Mouse (Mus musculus) olfactory bulb, adult 2 months (tissue): ENCODE data around the gene Phactr4.

ENCODE experiments used
- CTCF ChIP-seq: fragments of 200-500 bp; IDR thresholded peaks from 2 replicates; pipeline ENCODE4 v1.5.1; 2012; ENCODE audit warnings: low read depth, mild to moderate bottlenecking, low read length, moderate library complexity; ENCODE audit not compliant: insufficient read depth
- POLR2A ChIP-seq: fragments of 200-500 bp; IDR thresholded peaks from 2 replicates; pipeline ENCODE4 v1.6.1; 2012; ENCODE audit warnings: mild to moderate bottlenecking, low read depth, low read length, moderate library complexity; ENCODE audit not compliant: insufficient read depth

GRCm38 (mm10) chr4:132328391-132328982 lies 93.8 kb downstream of the Phactr4 start:
- TF ChIP-seq POLR2A (no peak), CTCF (no peak)
